Mouse (Mus musculus) right cerebral cortex, postnatal 10 days (tissue): ENCODE measurements around the gene Cecr2.

Experiments used
- DNase-seq, 2 experiments: peaks; one replicate each; pipeline ENCODE4 v3.0.0; 2021; ENCODE audit warnings: low spot score in 2 of 2

Gene Cecr2

GRCm38 (mm10) chr6:120667911-120668310, 1.7 kb downstream of the Cecr2 start:
- no peak for DNase-seq

- no peak for DNase-seq
Measured at GRCm38 (mm10) chr6:120674121-120674520, 8.0 kb downstream of the Cecr2 start.

- no peak for DNase-seq
Measured at GRCm38 (mm10) chr6:120674881-120675280, 8.7 kb downstream of the Cecr2 start.

- DNase-seq, result no peak
Measured at GRCm38 (mm10) chr6:120675979-120676378, 9.8 kb downstream of the Cecr2 start.

GRCm38 (mm10) chr6:120683351-120683750, 17.2 kb downstream of the Cecr2 start:
- no peak for DNase-seq

- no peak for DNase-seq
Measured at GRCm38 (mm10) chr6:120684750-120685149, 18.6 kb downstream of the Cecr2 start.

GRCm38 (mm10) chr6:120686872-120687650, 20.9 kb downstream of the Cecr2 start:
- no peak for DNase-seq

GRCm38 (mm10) chr6:120700221-120700620, 34.1 kb downstream of the Cecr2 start:
- no peak for DNase-seq

GRCm38 (mm10) chr6:120704376-120704775, 38.2 kb downstream of the Cecr2 start:
- no peak for DNase-seq

GRCm38 (mm10) chr6:120708759-120709158, 42.6 kb downstream of the Cecr2 start:
- no peak for DNase-seq

- no peak for DNase-seq
Measured at GRCm38 (mm10) chr6:120714806-120715205, 48.6 kb downstream of the Cecr2 start.

- DNase-seq, result no peak
Measured at GRCm38 (mm10) chr6:120715227-120715626, 49.1 kb downstream of the Cecr2 start.

- peak; percentile 23 to 28 for DNase-seq
Measured at GRCm38 (mm10) chr6:120715851-120716250, 49.7 kb downstream of the Cecr2 start.

GRCm38 (mm10) chr6:120716531-120716984, 50.4 kb downstream of the Cecr2 start:
- DNase-seq, result peak; percentile 17 to 21

GRCm38 (mm10) chr6:120725986-120726385, 59.8 kb downstream of the Cecr2 start:
- no peak for DNase-seq

GRCm38 (mm10) chr6:120736011-120736410, 69.8 kb downstream of the Cecr2 start:
- DNase-seq, result no peak

GRCm38 (mm10) chr6:120736566-120736965, 70.4 kb downstream of the Cecr2 start:
- peak; percentile 32 to 53 for DNase-seq

- no peak for DNase-seq
Measured at GRCm38 (mm10) chr6:120743130-120743529, 77.0 kb downstream of the Cecr2 start.

- no peak for DNase-seq
Measured at GRCm38 (mm10) chr6:120744266-120744665, 78.1 kb downstream of the Cecr2 start.

- no peak for DNase-seq
Measured at GRCm38 (mm10) chr6:120746416-120746815, 80.2 kb downstream of the Cecr2 start.

- no peak for DNase-seq
Measured at GRCm38 (mm10) chr6:120761151-120761550, 95.0 kb downstream of the Cecr2 start.

- DNase-seq, result no peak
Measured at GRCm38 (mm10) chr6:120769972-120770371, 103.8 kb downstream of the Cecr2 start.

- no peak for DNase-seq
Measured at GRCm38 (mm10) chr6:120771366-120771765, 105.2 kb downstream of the Cecr2 start.

- no peak for DNase-seq
Measured at GRCm38 (mm10) chr6:120772025-120772424, 105.9 kb downstream of the Cecr2 start.
